Mouse (Mus musculus) neural tube, embryonic 11.5 days (tissue): ENCODE data around the gene Prkaa1. TPM values are rescaled to one million over a fixed set of nuclear protein-coding genes. Genes with fewer than 3 reads are reported as not detected.
A peak's percentile ranks its signal among the peaks of the same experiment; 100 is the strongest.

ENCODE experiments used
- ATAC-seq: fragments of 200-750 bp; cut with Nextera tagmentation; 2 replicates; pipeline ENCODE4 v1.8.0; 2017; ENCODE audit warnings: moderate number of reproducible peaks, mild to moderate bottlenecking, moderate TSS enrichment, moderate library complexity; ENCODE audit not compliant: insufficient read depth, low FRiP score, low TSS enrichment
- DNase-seq: peaks from one replicate; pipeline ENCODE4 v3.0.0-alpha.2; 2015; ENCODE audit warnings: low spot score
- H3K27ac ChIP-seq: fragments of 300-500 bp; sonication (generic); 2 replicates; pipeline ENCODE4 v1.5.1; 2014; ENCODE audit warnings: low read depth, mild to moderate bottlenecking, low read length
- H3K27me3 ChIP-seq: fragments of 300-500 bp; sonication (generic); 2 replicates; pipeline ENCODE4 v1.6.1; 2014; ENCODE audit warnings: mild to moderate bottlenecking, low read length, mixed read lengths; ENCODE audit not compliant: control insufficient read depth, insufficient read depth
- H3K36me3 ChIP-seq: fragments of 300-500 bp; sonication (generic); 2 replicates; pipeline ENCODE4 v1.6.1; 2014; ENCODE audit warnings: mild to moderate bottlenecking, low read length, moderate library complexity, mixed read lengths; ENCODE audit not compliant: control insufficient read depth, insufficient read depth
- H3K4me1 ChIP-seq: fragments of 300-500 bp; sonication (generic); 2 replicates; pipeline ENCODE4 v1.6.1; 2014; ENCODE audit warnings: low read length, mixed read lengths; ENCODE audit not compliant: control insufficient read depth, insufficient read depth
- H3K4me2 ChIP-seq: fragments of 300-500 bp; sonication (generic); 2 replicates; pipeline ENCODE4 v1.6.1; 2014; ENCODE audit warnings: low read depth, mild to moderate bottlenecking, moderate library complexity
- H3K4me3 ChIP-seq: fragments of 300-500 bp; sonication (generic); 2 replicates; pipeline ENCODE4 v1.5.1; 2014; ENCODE audit warnings: low read depth, low read length
- H3K9ac ChIP-seq: fragments of 300-500 bp; sonication (generic); 2 replicates; pipeline ENCODE4 v1.6.1; 2014; ENCODE audit warnings: mild to moderate bottlenecking, low read length
- H3K9me3 ChIP-seq: fragments of 300-500 bp; sonication (generic); 2 replicates; pipeline ENCODE4 v1.6.1; 2016; ENCODE audit warnings: low read length; ENCODE audit not compliant: control insufficient read depth
- WGBS: fragments of 180-500 bp; shearing (Covaris S2); extraction: QIAGEN DNeasy Blood & Tissue Kit; methylation state at CpG from one replicate; pipeline ENCODE4 v1.1.7; 2014; 5-methylcytosine and 5-hydroxymethylcytosine counted together
- polyA plus RNA-seq: library from polyadenylated mRNA; unstranded; fragments of >200 nt; fragmentation: Nextera tagmentation; extraction: Ambion mirVana; gene quantifications from 2 replicates; pipeline ENCODE4 v1.2.1, GENCODE M21; 2014

Gene Prkaa1
- polyA plus RNA-seq = 21.2 and 21.7 TPM in 2 replicates

DNA sequence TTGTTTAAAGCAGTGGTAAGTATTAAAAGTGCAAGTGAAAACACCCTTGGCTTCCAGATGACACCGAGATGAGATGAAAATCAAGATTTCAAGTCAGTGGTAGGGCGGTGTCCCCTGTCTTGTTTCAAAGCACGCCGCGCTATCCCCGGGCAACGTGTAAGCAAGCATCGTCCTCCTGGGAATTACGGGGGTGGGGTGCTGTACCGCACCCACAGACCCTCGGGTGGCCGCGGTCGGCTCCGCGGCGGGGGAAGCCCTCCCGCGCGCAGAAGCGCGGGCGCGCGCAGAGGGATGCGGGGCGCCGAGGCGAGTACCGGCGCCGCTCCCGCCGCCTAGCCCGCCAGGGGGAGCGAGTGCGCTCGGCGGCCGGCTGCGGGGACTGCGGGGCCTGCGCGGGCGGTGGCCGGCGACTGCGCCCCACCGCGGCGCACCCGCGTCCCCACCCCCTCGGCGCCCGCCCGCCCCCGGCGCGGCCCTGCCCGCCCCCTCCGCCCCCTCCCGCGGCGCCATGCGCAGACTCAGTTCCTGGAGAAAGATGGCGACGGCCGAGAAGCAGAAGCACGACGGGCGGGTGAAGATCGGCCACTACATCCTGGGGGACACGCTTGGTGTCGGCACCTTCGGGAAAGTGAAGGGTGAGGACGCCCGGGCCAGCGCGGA lies at the start of gene Prkaa1:
TSS of gene Prkaa1 (plus strand) at position 501 of the 660 bp plus-strand sequence.
- H3K27me3 ChIP-seq = no peaks in the 10 kb centered on the region
- H3K36me3 ChIP-seq = no peaks in the 10 kb centered on the region
- H3K4me2 ChIP-seq = peak within 1 kb of the TSS; percentile 42
- peak within 1 kb of the TSS; percentile 85 for H3K4me3 ChIP-seq
- no peaks in the 10 kb centered on the region for H3K9me3 ChIP-seq
- H3K27ac ChIP-seq = peak within 1 kb of the TSS; percentile 91
- peak within 1 kb of the TSS; percentile 91 for H3K9ac ChIP-seq
- ATAC-seq (peak; percentile 89), DNase-seq (peak; percentile 83)
- H3K4me1 ChIP-seq = peaks cover 3% of the 10 kb centered on the region; the same call in 1 of the 2 replicates
- WGBS = under 1% methylated on average over 59 of the region's 80 CpGs

DNA sequence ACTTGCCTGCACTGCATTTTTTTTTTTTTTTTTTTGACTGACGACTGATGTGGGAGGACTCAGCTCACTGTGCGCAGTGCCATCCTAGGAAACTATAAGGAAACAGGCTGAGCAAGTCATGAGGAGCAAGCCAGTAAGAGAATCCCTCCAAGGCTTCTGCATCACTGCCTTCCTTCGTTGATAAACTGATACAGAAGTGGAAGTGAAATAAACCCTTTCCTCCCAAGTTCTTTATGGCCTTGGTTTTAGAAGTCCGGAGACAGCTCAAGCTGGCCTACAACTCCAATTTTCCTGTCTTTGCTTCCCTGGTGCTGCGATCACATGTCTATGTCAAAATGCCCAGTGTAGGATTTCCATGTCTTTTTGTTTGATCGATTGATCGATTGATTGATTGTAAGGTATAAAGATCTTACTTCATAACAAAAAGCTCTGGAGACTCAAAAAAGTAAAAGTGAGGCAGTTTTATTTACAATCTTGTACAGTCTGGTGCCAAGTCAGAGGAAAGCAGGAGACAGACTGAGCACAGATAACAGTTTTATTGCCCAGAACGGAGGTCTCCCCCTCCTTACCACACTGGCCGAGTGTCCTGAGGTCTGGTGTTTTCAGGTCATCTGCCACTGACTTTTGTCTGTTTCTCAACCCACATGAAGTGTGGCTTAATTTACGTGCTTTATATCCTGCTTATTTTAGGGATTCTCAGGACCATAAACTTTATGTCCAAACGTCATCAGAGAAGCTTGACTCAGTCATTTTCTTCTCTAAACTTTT lies 47.9 kb upstream of the Prkaa1 start:
- ATAC-seq = no peak
- H3K9ac ChIP-seq = no peak overlapping the region
- H3K27ac ChIP-seq = no peak overlapping the region
- no peaks in the 10 kb centered on the region for H3K4me1 ChIP-seq
- WGBS = 83% methylated on average over 11 of the region's 11 CpGs
- no peak overlapping the region for H3K4me3 ChIP-seq
- no peaks in the 10 kb centered on the region for H3K36me3 ChIP-seq
- H3K27me3 ChIP-seq = no peaks in the 10 kb centered on the region
- no peak overlapping the region for H3K4me2 ChIP-seq
- no peak for DNase-seq
- H3K9me3 ChIP-seq = no peaks in the 10 kb centered on the region

DNA sequence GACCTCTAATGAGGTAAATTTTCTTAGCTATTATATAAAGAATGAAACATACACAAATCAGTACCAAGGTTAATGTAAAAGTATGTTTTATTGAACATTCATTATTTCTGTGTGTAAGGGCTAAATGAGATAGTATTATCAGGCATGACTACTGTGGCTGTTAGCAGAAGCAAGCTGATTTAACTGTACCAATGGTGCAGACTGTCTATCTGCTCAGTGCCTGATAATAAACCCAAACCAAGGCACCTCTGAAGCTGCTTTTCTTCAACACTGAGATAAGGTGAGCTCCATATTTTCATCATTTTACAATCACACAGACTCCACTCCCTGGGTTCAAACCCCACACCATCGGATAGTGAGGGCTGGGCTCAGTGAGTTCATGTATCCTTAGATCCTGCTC lies 46.3 kb upstream of the Prkaa1 start:
- no peak for DNase-seq
- Histone ChIP-seq H3K27me3 (no peaks in the 10 kb centered on the region), H3K9me3 (no peaks in the 10 kb centered on the region), H3K4me3 (no peak overlapping the region), H3K27ac (no peak overlapping the region), H3K36me3 (no peaks in the 10 kb centered on the region), H3K4me1 (no peaks in the 10 kb centered on the region), H3K9ac (no peak overlapping the region), H3K4me2 (no peak overlapping the region)
- 100% methylated on average over 1 of the region's 1 CpGs for WGBS
- ATAC-seq = no peak

DNA sequence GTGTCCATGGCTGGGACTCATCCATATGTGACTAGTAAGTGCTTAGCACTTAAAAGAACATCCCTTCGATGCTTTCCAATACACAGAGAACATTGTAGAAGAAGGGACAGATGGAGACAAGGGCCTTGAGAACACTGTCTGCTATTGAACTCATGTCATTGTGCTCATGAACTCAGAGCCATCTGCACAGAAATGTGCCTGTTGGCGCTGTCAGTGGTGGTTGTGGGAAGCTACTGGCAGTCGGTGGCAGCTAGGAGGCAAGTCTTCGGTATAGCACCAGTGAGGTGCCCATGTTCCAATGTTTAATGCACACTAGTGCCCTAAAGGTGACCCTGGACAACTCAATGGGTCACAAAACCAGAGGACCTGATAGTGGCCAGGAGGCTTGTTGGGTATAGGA lies 41.3 kb upstream of the Prkaa1 start:
- no peaks in the 10 kb centered on the region for H3K36me3 ChIP-seq
- ATAC-seq (no peak), DNase-seq (no peak)
- H3K27ac ChIP-seq = no peak overlapping the region
- H3K9ac ChIP-seq = no peak overlapping the region
- H3K4me2 ChIP-seq = no peak overlapping the region
- H3K4me1 ChIP-seq = no peaks in the 10 kb centered on the region
- no peak overlapping the region for H3K4me3 ChIP-seq
- whole genome bisulfite sequencing = 96% methylated on average over 4 of the region's 4 CpGs
- H3K27me3 ChIP-seq = no peaks in the 10 kb centered on the region
- H3K9me3 ChIP-seq = no peaks in the 10 kb centered on the region

DNA sequence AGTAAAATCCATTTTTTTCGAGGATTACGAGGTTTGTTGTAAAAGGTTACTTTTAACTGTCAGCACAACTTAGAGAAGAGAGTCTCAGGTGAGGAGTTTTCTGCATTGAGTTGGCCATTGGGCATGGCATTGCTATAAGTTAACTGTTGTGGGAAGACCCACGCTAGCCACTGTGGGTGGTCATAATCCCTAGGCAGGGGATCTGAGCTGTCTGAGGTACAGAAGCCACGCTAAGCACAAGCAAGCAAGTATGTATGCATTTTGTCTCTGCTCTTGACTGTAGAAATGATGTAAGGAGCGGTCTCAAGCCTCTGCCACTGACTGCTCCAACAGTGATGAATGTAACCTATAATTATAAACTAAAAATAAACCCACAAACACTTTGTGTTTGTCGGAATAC lies 37.8 kb upstream of the Prkaa1 start:
- H3K27ac ChIP-seq = no peak overlapping the region
- H3K27me3 ChIP-seq = no peaks in the 10 kb centered on the region
- WGBS = 86% methylated on average over 6 of the region's 6 CpGs
- H3K4me3 ChIP-seq = no peak overlapping the region
- DNase-seq (no peak), ATAC-seq (no peak)
- no peaks in the 10 kb centered on the region for H3K36me3 ChIP-seq
- no peaks in the 10 kb centered on the region for H3K4me1 ChIP-seq
- H3K9me3 ChIP-seq = no peaks in the 10 kb centered on the region
- H3K9ac ChIP-seq = no peak overlapping the region
- no peak overlapping the region for H3K4me2 ChIP-seq

DNA sequence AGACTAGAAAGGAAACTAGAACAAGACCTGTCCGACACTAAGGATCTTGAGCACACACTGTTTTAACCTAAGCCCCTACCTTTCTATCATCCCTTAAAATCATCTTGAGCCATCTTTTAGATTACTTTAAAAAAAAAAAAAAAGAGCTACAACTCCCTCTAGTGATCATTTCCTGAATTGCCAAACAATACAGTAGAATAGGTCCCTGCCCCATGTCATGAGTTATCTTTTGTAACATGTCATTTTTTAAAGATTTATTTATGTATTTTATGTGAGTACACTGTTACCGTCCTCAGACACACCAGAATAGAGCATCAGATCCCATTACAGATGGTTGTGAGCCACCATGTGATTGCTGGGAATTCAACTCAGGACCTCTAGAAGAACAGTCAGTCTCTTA lies 37.4 kb upstream of the Prkaa1 start:
- no peak for DNase-seq

DNA sequence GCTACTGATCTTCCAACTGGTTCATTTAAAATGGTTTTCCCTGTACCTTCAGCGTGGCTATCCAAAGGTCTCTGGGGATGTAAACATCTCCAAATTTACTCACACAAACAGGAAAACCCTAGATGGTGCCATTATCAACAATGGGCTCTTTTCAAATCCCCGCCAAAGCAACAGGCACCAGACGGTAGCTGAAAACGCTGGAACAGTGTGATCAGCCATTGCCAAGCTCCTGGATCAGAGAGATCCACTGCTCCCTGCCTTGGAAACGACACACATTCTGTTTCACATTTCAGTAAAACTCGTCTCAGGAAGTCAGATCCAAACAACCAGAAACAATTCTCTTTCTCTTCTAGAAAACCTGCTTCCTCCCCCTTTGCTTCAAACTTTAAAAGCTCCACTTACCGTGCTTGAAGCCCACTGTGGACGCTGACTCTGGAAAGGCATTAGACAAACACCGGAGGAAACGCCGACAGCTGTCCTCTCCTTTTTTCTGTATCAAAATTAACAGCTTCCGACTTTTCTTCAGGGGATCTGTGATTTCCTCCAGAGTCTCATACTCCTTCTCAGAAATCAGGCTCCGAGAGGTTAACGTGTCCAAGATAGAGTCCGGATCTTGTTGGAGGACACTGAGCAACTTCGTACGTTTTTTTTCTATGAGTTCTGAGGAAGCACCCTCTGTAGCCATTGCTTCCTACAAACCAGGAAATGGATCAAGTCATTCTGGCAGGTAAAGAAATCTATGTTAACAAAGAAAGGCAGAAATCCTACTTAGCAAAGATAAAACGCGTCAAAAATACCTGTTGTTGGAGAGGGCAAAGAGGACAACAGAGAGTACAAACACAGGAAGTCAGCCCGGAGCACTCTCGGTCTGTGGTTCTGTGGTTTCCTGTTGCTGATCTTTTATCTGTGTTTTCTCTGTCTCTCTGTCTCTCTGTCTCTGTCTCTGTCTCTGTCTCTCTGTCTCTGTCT lies 35.7 kb upstream of the Prkaa1 start, which contains the start of gene Card6:
TSS of gene Card6 (minus strand) at position 854 of the 969 bp plus-strand sequence.
- ATAC-seq = no peak
- Histone ChIP-seq H3K4me2 (no peak within 1 kb of the TSS), H3K4me1 (no peaks in the 10 kb centered on the region), H3K9me3 (no peaks in the 10 kb centered on the region), H3K27me3 (no peaks in the 10 kb centered on the region), H3K27ac (no peak within 1 kb of the TSS), H3K4me3 (no peak within 1 kb of the TSS), H3K36me3 (no peaks in the 10 kb centered on the region), H3K9ac (no peak within 1 kb of the TSS)
- WGBS = 76% methylated on average over 21 of the region's 21 CpGs
- no peak for DNase-seq

More for the DNA sequence above, 37.4 kb upstream of the Prkaa1 start:
- H3K27ac ChIP-seq = no peak overlapping the region
- 56% methylated on average over 2 of the region's 2 CpGs for WGBS
- no peak overlapping the region for H3K4me2 ChIP-seq
- no peak overlapping the region for H3K4me3 ChIP-seq
- H3K36me3 ChIP-seq = no peaks in the 10 kb centered on the region
- H3K27me3 ChIP-seq = no peaks in the 10 kb centered on the region
- no peaks in the 10 kb centered on the region for H3K9me3 ChIP-seq
- no peak overlapping the region for H3K9ac ChIP-seq
- no peak for ATAC-seq
- H3K4me1 ChIP-seq = no peaks in the 10 kb centered on the region

DNA sequence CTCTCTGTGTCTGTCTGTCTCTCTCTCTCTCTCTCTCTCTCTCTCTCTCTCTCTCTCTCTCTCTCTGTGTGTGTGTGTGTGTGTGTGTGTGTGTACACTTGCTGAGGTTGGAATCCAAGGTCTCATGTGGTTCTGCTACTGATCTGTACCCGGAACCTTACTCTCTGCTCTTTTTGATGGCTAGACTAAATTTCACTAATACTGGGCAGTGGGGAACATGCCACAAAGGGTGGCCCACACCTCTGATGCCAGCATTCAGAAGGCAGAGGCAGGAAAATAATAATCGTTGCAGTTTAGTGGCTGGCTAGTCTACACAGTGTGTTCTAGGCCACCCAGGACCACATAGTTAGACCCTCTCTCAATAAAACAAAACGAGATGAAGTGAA lies 35.0 kb upstream of the Prkaa1 start:
- Histone ChIP-seq H3K4me2 (no peak overlapping the region), H3K4me1 (no peaks in the 10 kb centered on the region), H3K9ac (no peak overlapping the region), H3K4me3 (no peak overlapping the region), H3K9me3 (no peaks in the 10 kb centered on the region), H3K27ac (no peak overlapping the region), H3K36me3 (no peaks in the 10 kb centered on the region), H3K27me3 (no peaks in the 10 kb centered on the region)
- 80% methylated on average over 3 of the region's 3 CpGs for WGBS
- DNase-seq (no peak), ATAC-seq (no peak)
